Mouse (Mus musculus): Measurements from ENCODE around the gene Mpp4. TPM values are rescaled to one million over a fixed set of nuclear protein-coding genes. Genes with fewer than 3 reads are reported as not detected.

Mpp4 gene
- polyA plus RNA-seq, 1 experiment from 2014 or later = 0.28 TPM

DNA sequence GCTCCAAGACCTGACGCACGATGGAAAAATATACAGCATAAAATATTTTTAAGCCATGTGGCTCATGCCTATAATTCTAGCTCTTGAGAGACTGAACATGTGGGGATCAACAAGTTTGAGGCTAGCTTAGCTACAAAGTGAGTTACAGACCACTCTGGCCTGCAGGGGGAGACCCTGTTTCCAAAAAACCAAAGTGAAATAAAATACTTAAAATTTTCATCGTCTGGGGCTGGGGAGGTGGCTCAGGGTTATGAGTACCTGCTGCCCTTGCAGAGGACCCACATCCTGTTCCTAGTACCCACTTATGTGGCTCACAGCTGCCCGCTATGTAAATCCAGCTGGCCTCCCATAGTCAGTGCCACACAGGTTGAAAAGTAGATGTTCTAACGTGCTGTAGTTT is 12.6 kb downstream of the Mpp4 start:
- no peak overlapping the region for H3K4me3 ChIP-seq (replicated peaks)
- no peaks in the 10 kb centered on the region for H3K4me1 ChIP-seq (replicated peaks)
- H3K27ac ChIP-seq (replicated peaks) = no peak overlapping the region
- no peaks in the 10 kb centered on the region for H3K36me3 ChIP-seq (replicated peaks)
- H3K9ac ChIP-seq = no peak overlapping the region
- no peaks in the 10 kb centered on the region for H3K9me3 ChIP-seq (replicated peaks)
- no peaks in the 10 kb centered on the region for H3K27me3 ChIP-seq
- H3K4me2 ChIP-seq = no peak overlapping the region
- WGBS (ENCODE audit: insufficient replicate concordance) = 57% methylated on average over 5 of the region's 5 CpGs
- ATAC-seq (ENCODE audit: insufficient read depth) = no peak

- Histone ChIP-seq H3K4me1 (replicated peaks) (no peaks in the 10 kb centered on the region), H3K36me3 (replicated peaks) (no peaks in the 10 kb centered on the region), H3K9me3 (replicated peaks) (no peaks in the 10 kb centered on the region), H3K27me3 (no peaks in the 10 kb centered on the region), H3K4me2 (no peak overlapping the region), H3K27ac (replicated peaks) (no peak overlapping the region), H3K9ac (no peak overlapping the region), H3K4me3 (replicated peaks) (no peak overlapping the region)
- no peak for ATAC-seq (ENCODE audit: insufficient read depth)
- 72% methylated on average over 10 of the region's 10 CpGs for WGBS (ENCODE audit: insufficient replicate concordance)
These were observed 18.6 kb downstream of the Mpp4 start for GRCm38 (mm10) chr1:59144543-59144942.

GRCm38 (mm10) chr1:59142809-59143208 is 20.4 kb downstream of the Mpp4 start:
- Histone ChIP-seq H3K9ac (no peak overlapping the region), H3K9me3 (replicated peaks) (no peaks in the 10 kb centered on the region), H3K36me3 (replicated peaks) (no peaks in the 10 kb centered on the region), H3K4me1 (replicated peaks) (no peaks in the 10 kb centered on the region), H3K4me2 (no peak overlapping the region), H3K4me3 (replicated peaks) (no peak overlapping the region), H3K27ac (replicated peaks) (no peak overlapping the region), H3K27me3 (no peaks in the 10 kb centered on the region)
- no peak for ATAC-seq (ENCODE audit: insufficient read depth)

DNA sequence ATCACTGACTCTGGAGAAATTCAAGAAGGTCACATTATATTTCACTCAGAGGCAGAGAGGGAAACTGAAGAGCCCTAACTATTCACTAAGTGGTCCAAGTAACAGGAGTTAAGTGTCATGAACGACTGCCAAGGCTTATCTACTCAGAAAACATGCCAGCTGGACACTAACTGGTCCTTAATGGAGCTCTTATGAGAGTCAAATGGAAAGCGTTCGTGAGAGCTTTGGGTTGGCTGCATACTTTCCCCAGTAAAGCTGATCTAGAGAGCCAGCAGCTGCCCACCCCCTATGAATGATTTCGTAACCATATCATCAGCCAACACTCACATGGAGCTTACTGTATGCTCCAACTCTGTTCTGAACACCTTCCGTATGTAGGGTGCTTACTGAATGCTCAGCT is 28.8 kb downstream of the Mpp4 start:
- no peak overlapping the region for H3K4me2 ChIP-seq
- no peaks in the 10 kb centered on the region for H3K36me3 ChIP-seq (replicated peaks)
- no peaks in the 10 kb centered on the region for H3K4me1 ChIP-seq (replicated peaks)
- no peaks in the 10 kb centered on the region for H3K27me3 ChIP-seq
- no peak for ATAC-seq (ENCODE audit: insufficient read depth)
- WGBS (ENCODE audit: insufficient replicate concordance) = 54% methylated on average over 5 of the region's 5 CpGs
- no peak overlapping the region for H3K9ac ChIP-seq
- no peak overlapping the region for H3K4me3 ChIP-seq (replicated peaks)
- H3K9me3 ChIP-seq (replicated peaks) = no peaks in the 10 kb centered on the region
- H3K27ac ChIP-seq (replicated peaks) = no peak overlapping the region

GRCm38 (mm10) chr1:59128879-59129278 is 34.3 kb downstream of the Mpp4 start:
- ATAC-seq (ENCODE audit: insufficient read depth) = no peak
- Histone ChIP-seq H3K27ac (replicated peaks) (no peak overlapping the region), H3K36me3 (replicated peaks) (no peaks in the 10 kb centered on the region), H3K4me2 (no peak overlapping the region), H3K27me3 (no peaks in the 10 kb centered on the region), H3K9me3 (replicated peaks) (no peaks in the 10 kb centered on the region), H3K9ac (no peak overlapping the region), H3K4me3 (replicated peaks) (no peak overlapping the region), H3K4me1 (replicated peaks) (no peaks in the 10 kb centered on the region)
- WGBS (ENCODE audit: insufficient replicate concordance) = 63% methylated on average over 7 of the region's 7 CpGs

- no peaks in the 10 kb centered on the region for H3K27me3 ChIP-seq
- no peaks in the 10 kb centered on the region for H3K9me3 ChIP-seq (replicated peaks)
- no peak for ATAC-seq (ENCODE audit: insufficient read depth)
- no peaks in the 10 kb centered on the region for H3K4me1 ChIP-seq (replicated peaks)
- H3K9ac ChIP-seq = no peak overlapping the region
- no peaks in the 10 kb centered on the region for H3K36me3 ChIP-seq (replicated peaks)
- 53% methylated on average over 5 of the region's 5 CpGs for WGBS (ENCODE audit: insufficient replicate concordance)
- H3K4me3 ChIP-seq (replicated peaks) = no peak overlapping the region
- no peak overlapping the region for H3K4me2 ChIP-seq
- H3K27ac ChIP-seq (replicated peaks) = no peak overlapping the region
These were observed 37.6 kb downstream of the Mpp4 start for GRCm38 (mm10) chr1:59125558-59125957.

GRCm38 (mm10) chr1:59119720-59120457 is 43.3 kb downstream of the Mpp4 start, which contains the start of gene Tmem237:
Gene Tmem237, minus strand, starts transcription at chr1:59120408.
- ATAC-seq (ENCODE audit: insufficient read depth) = peak; percentile 95
- H3K9me3 ChIP-seq (replicated peaks) = no peaks in the 10 kb centered on the region
- peak within 1 kb of the TSS; percentile 38 for H3K27ac ChIP-seq (replicated peaks)
- under 1% methylated on average over 74 of the region's 74 CpGs for WGBS (ENCODE audit: insufficient replicate concordance)
- no peaks in the 10 kb centered on the region; the same call in 1 of the 2 replicates for H3K27me3 ChIP-seq
- H3K4me1 ChIP-seq (replicated peaks) = peaks cover 13% of the 10 kb centered on the region
- H3K4me2 ChIP-seq = peak within 1 kb of the TSS; percentile 88
- peak within 1 kb of the TSS; percentile 55 for H3K9ac ChIP-seq
- no peaks in the 10 kb centered on the region for H3K36me3 ChIP-seq (replicated peaks)
- H3K4me3 ChIP-seq (replicated peaks) = peak within 1 kb of the TSS; percentile 74

DNA sequence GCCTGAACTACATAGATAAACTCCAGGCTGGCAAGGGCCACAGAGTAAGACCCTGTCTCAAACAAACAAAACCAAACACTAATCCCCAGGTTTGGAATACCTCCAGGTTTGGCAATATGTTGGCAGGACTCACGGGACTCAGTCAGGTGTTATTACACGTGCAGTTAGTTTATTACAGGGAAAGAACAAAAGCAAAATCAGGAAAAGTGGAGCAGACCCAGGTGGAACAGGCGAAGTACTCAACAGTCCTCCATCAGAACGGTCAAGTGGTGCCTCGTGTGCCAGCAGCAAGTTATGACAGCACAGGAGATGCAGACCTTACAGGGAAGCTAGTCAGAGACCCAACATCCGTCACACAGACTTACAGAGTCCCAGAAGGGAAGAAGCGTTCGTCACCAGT is 52.7 kb downstream of the Mpp4 start:
- no peaks in the 10 kb centered on the region for H3K27me3 ChIP-seq
- H3K4me2 ChIP-seq = no peak overlapping the region
- no peak overlapping the region for H3K9ac ChIP-seq
- H3K9me3 ChIP-seq (replicated peaks) = no peaks in the 10 kb centered on the region
- no peak overlapping the region for H3K4me3 ChIP-seq (replicated peaks)
- ATAC-seq (ENCODE audit: insufficient read depth) = no peak
- H3K36me3 ChIP-seq (replicated peaks) = no peaks in the 10 kb centered on the region
- no peaks in the 10 kb centered on the region for H3K4me1 ChIP-seq (replicated peaks)
- 64% methylated on average over 8 of the region's 8 CpGs for WGBS (ENCODE audit: insufficient replicate concordance)
- no peak overlapping the region for H3K27ac ChIP-seq (replicated peaks)

GRCm38 (mm10) chr1:59102071-59102470 is 61.1 kb downstream of the Mpp4 start:
- H3K4me2 ChIP-seq = no peak overlapping the region
- WGBS (ENCODE audit: insufficient replicate concordance) = 73% methylated on average over 6 of the region's 6 CpGs

DNA sequence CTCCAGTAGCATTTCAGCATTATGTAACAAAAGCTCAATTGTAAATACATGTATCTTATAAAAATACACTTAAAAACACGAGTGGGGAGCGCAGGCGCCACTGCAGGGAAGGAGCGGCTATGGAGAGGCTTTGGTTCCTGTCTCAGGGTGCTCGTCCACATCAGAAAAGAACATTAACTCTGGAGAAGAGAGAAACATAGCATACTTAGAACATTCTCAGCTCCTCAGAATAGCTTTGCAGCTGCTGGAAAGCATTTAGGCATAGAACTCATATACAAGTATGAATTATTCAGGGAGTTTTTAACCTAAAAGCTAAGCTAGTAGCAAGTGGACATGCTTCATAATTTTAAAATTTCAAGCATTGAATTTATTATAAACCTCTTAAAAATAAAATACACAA is 62.2 kb downstream of the Mpp4 start:
- Histone ChIP-seq H3K27me3 (no peaks in the 10 kb centered on the region), H3K27ac (replicated peaks) (no peak overlapping the region), H3K36me3 (replicated peaks) (no peaks in the 10 kb centered on the region), H3K4me2 (no peak overlapping the region), H3K9ac (no peak overlapping the region), H3K4me3 (replicated peaks) (no peak overlapping the region), H3K9me3 (replicated peaks) (no peaks in the 10 kb centered on the region), H3K4me1 (replicated peaks) (no peaks in the 10 kb centered on the region)
- WGBS (ENCODE audit: insufficient replicate concordance) = 78% methylated on average over 5 of the region's 5 CpGs
- no peak for ATAC-seq (ENCODE audit: insufficient read depth)

More at GRCm38 (mm10) chr1:59102071-59102470, 61.1 kb downstream of the Mpp4 start:
- Histone ChIP-seq H3K27me3 (no peaks in the 10 kb centered on the region), H3K9ac (no peak overlapping the region), H3K4me1 (replicated peaks) (no peaks in the 10 kb centered on the region), H3K4me3 (replicated peaks) (no peak overlapping the region), H3K27ac (replicated peaks) (no peak overlapping the region), H3K36me3 (replicated peaks) (no peaks in the 10 kb centered on the region), H3K9me3 (replicated peaks) (no peaks in the 10 kb centered on the region)
- ATAC-seq (ENCODE audit: insufficient read depth) = peak; percentile 37; the same call in 1 of the 2 replicates

GRCm38 (mm10) chr1:59094705-59095104 is 68.5 kb downstream of the Mpp4 start, which contains the start of gene C2cd6:
Gene C2cd6, minus strand, starts transcription at chr1:59094900.
- no peak within 1 kb of the TSS for H3K4me3 ChIP-seq (replicated peaks)
- WGBS (ENCODE audit: insufficient replicate concordance) = 78% methylated on average over 19 of the region's 19 CpGs
- no peaks in the 10 kb centered on the region for H3K36me3 ChIP-seq (replicated peaks)
- ATAC-seq (ENCODE audit: insufficient read depth) = no peak
- H3K4me1 ChIP-seq (replicated peaks) = no peaks in the 10 kb centered on the region
- H3K27ac ChIP-seq (replicated peaks) = no peak within 1 kb of the TSS
- H3K9me3 ChIP-seq (replicated peaks) = no peaks in the 10 kb centered on the region
- no peak within 1 kb of the TSS for H3K9ac ChIP-seq
- no peak within 1 kb of the TSS for H3K4me2 ChIP-seq
- H3K27me3 ChIP-seq = no peaks in the 10 kb centered on the region
